Mouse (Mus musculus) liver, adult 2 months (tissue): Measurements from ENCODE around the gene Nfam1.

Source experiments
- CTCF ChIP-seq: fragments of 200-500 bp; IDR thresholded peaks from 2 replicates; pipeline ENCODE4 v1.5.1; 2011; ENCODE audit warnings: low read depth, low read length, control low read depth
- POLR2A ChIP-seq: fragments of 200-500 bp; IDR thresholded peaks from 2 replicates; pipeline ENCODE4 v1.6.1; 2011; ENCODE audit warnings: low read length, control low read depth; ENCODE audit not compliant: insufficient read depth; ENCODE audit errors: extremely low read depth

DNA sequence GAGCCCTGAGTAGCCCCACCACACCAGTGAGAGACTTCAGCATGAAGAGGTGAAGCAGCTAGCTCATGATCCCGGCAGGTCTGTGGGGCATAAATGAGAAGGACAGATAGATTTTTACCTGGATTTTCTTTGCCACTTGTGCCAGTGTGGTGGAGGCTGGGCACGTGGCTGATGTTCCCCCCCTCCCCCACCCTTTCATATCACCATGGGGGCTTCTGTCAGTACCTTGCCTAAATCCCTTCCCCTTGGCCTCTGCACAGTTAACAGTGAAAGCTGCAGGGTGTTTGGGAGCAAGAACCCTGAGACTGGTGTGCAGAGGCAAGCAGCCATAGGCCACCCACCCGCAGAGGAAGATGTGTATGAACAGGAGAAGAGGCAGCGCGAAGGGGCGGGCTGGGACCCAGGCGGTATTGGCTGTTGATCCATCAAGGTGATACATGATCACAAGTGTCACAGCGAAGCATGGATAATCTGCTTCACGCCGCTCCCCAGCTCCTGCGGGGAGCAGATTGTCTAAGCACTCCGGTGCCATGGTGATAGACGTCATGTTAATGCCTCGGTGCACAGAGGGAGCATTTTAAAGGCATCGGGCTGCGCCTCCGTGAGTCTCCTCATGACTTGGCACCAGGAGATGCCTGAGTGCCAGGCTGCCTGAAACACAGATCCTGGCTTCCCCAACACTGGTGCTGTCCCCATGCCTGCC, 1.3 kb upstream of the Nfam1 start:
- TF ChIP-seq CTCF = no peak
- no peak for TF ChIP-seq POLR2A
